Mouse (Mus musculus) erythroblast, embryonic 14.5 days (primary cell): ENCODE measurements around the gene Hoxc9. TPM values are rescaled to one million over a fixed set of nuclear protein-coding genes. Genes with fewer than 3 reads are reported as not detected.

Experiments
- H3K27me3 ChIP-seq: 2 replicates; pipeline ENCODE4 v1.6.1; 2012; ENCODE audit warnings: inconsistent platforms; ENCODE audit not compliant: control insufficient read depth
- H3K36me3 ChIP-seq: 2 replicates; pipeline ENCODE4 v1.6.1; 2012; ENCODE audit warnings: mild to moderate bottlenecking, inconsistent platforms; ENCODE audit not compliant: control insufficient read depth
- H3K4me1 ChIP-seq: 2 replicates; pipeline ENCODE4 v1.6.1; 2012; ENCODE audit warnings: inconsistent platforms; ENCODE audit not compliant: control insufficient read depth
- H3K4me3 ChIP-seq: replicated peaks from 2 replicates; pipeline ENCODE3; 2012; ENCODE audit warnings: moderate library complexity, mild to moderate bottlenecking, inconsistent platforms
- H3K9me3 ChIP-seq: 2 replicates; pipeline ENCODE4 v1.6.1; 2012; ENCODE audit warnings: low read length, inconsistent platforms, mixed read lengths; ENCODE audit not compliant: control insufficient read depth
- GATA1 ChIP-seq: IDR thresholded peaks from 2 replicates; pipeline ENCODE4 v1.6.1; 2012; ENCODE audit warnings: low read length, inconsistent platforms, mixed read lengths
- TAL1 ChIP-seq: IDR thresholded peaks from 3 replicates; pipeline ENCODE4 v1.6.1; 2012; ENCODE audit warnings: low read length, inconsistent platforms, mixed read lengths
- polyA plus RNA-seq: library from polyadenylated mRNA; stranded (reverse); fragments of >175 nt; gene quantifications from 2 replicates; pipeline ENCODE4 v1.2.3, GENCODE M21; 2012

Hoxc9 gene
- polyA plus RNA-seq, 1 experiment, result not detected

GRCm38 (mm10) chr15:102942739-102943467 lies 33.3 kb upstream of the Hoxc9 start:
- TF ChIP-seq GATA1 (no peak), TAL1 (no peak)
- Histone ChIP-seq H3K4me3 (no peak overlapping the region), H3K36me3 (no peaks in the 10 kb centered on the region), H3K4me1 (no peaks in the 10 kb centered on the region), H3K27me3 (peaks cover 99% of the 10 kb centered on the region), H3K9me3 (no peaks in the 10 kb centered on the region)

GRCm38 (mm10) chr15:102943468-102943813 lies 32.8 kb upstream of the Hoxc9 start:
- no peaks in the 10 kb centered on the region for H3K36me3 ChIP-seq
- TF ChIP-seq GATA1 (no peak), TAL1 (no peak)
- H3K4me1 ChIP-seq, result no peaks in the 10 kb centered on the region
- no peak overlapping the region for H3K4me3 ChIP-seq
- no peaks in the 10 kb centered on the region for H3K9me3 ChIP-seq
- peaks cover 99% of the 10 kb centered on the region for H3K27me3 ChIP-seq

- H3K4me3 ChIP-seq, result no peak overlapping the region
- no peaks in the 10 kb centered on the region; the same call in 1 of the 2 replicates for H3K9me3 ChIP-seq
- peaks cover 99% of the 10 kb centered on the region for H3K27me3 ChIP-seq
- no peaks in the 10 kb centered on the region for H3K4me1 ChIP-seq
- H3K36me3 ChIP-seq, result no peaks in the 10 kb centered on the region
- no peak for TF ChIP-seq GATA1
- no peak for TF ChIP-seq TAL1
Observed at GRCm38 (mm10) chr15:102945185-102946077, 30.8 kb upstream of the Hoxc9 start.

- H3K27me3 ChIP-seq, result peaks cover 99% of the 10 kb centered on the region
- H3K36me3 ChIP-seq, result no peaks in the 10 kb centered on the region
- H3K4me3 ChIP-seq, result no peak overlapping the region
- TF ChIP-seq GATA1 (no peak), TAL1 (no peak)
- H3K9me3 ChIP-seq, result no peaks in the 10 kb centered on the region; the same call in 1 of the 2 replicates
- H3K4me1 ChIP-seq, result no peaks in the 10 kb centered on the region
Observed at GRCm38 (mm10) chr15:102947276-102947675, 29.0 kb upstream of the Hoxc9 start.

- Histone ChIP-seq H3K4me3 (no peak overlapping the region), H3K9me3 (no peaks in the 10 kb centered on the region; the same call in 1 of the 2 replicates), H3K36me3 (no peaks in the 10 kb centered on the region), H3K27me3 (peaks cover 100% of the 10 kb centered on the region), H3K4me1 (no peaks in the 10 kb centered on the region)
- no peak for TF ChIP-seq TAL1
- no peak for TF ChIP-seq GATA1
Observed at GRCm38 (mm10) chr15:102948842-102949241, 27.4 kb upstream of the Hoxc9 start.

GRCm38 (mm10) chr15:102949696-102950095 lies 26.5 kb upstream of the Hoxc9 start:
- H3K36me3 ChIP-seq, result no peaks in the 10 kb centered on the region
- H3K27me3 ChIP-seq, result peaks cover 100% of the 10 kb centered on the region
- H3K4me3 ChIP-seq, result no peak overlapping the region
- TF ChIP-seq GATA1, result no peak
- no peak for TF ChIP-seq TAL1
- H3K4me1 ChIP-seq, result no peaks in the 10 kb centered on the region
- peaks cover 3% of the 10 kb centered on the region; the same call in 1 of the 2 replicates for H3K9me3 ChIP-seq

GRCm38 (mm10) chr15:102950877-102951276 lies 25.4 kb upstream of the Hoxc9 start:
- peaks cover 100% of the 10 kb centered on the region for H3K27me3 ChIP-seq
- no peak for TF ChIP-seq TAL1
- no peak for TF ChIP-seq GATA1

GRCm38 (mm10) chr15:102953561-102953960 lies 22.7 kb upstream of the Hoxc9 start:
- H3K9me3 ChIP-seq, result peaks cover 8% of the 10 kb centered on the region; the same call in 1 of the 2 replicates
- TF ChIP-seq TAL1, result no peak
- TF ChIP-seq GATA1, result no peak
- H3K36me3 ChIP-seq, result no peaks in the 10 kb centered on the region
- H3K4me1 ChIP-seq, result no peaks in the 10 kb centered on the region
- peaks cover 100% of the 10 kb centered on the region for H3K27me3 ChIP-seq
- no peak overlapping the region for H3K4me3 ChIP-seq

More at GRCm38 (mm10) chr15:102950877-102951276, 25.4 kb upstream of the Hoxc9 start:
- Histone ChIP-seq H3K4me1 (no peaks in the 10 kb centered on the region), H3K9me3 (peaks cover 5% of the 10 kb centered on the region; the same call in 1 of the 2 replicates), H3K36me3 (no peaks in the 10 kb centered on the region), H3K4me3 (no peak overlapping the region)
